Mouse (Mus musculus): Measurements from ENCODE around the gene Enah.

The Enah gene

GRCm38 (mm10) chr1:182028231-182029210 is 8.7 kb upstream of the Enah start:
- in situ Hi-C loops (cut with MboI, MseI) = no loop called here

DNA sequence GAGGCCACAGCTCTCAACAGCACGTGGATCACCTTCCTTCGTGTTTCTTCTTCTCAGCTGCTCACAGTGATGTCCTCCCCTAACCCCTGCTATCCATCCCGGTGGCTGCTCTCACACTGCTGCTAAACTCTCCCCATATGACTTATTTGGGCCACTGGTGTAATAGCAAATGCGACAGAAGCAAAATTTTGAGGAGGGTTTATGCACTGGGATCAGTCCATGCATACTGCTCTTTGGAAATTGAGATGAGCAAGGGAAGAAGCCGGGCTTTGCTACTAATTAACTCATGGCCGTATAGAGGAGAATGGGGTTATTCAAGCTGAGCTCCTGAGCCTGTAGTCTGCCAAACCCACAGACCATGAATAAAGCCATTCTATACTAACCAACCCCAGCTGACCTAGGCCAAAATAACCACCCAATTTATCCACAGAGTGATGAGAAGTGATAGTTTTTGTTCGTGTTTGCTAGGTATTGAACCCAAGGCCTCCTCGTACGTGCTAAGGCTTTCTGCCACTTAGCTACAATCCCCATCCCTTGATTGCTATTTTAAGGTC is 7.7 kb upstream of the Enah start:
- in situ Hi-C loops (cut with MboI, MseI) = no loop called here

GRCm38 (mm10) chr1:182026821-182027220 is 7.0 kb upstream of the Enah start:
- in situ Hi-C loops (cut with MboI, MseI) = no loop called here

DNA sequence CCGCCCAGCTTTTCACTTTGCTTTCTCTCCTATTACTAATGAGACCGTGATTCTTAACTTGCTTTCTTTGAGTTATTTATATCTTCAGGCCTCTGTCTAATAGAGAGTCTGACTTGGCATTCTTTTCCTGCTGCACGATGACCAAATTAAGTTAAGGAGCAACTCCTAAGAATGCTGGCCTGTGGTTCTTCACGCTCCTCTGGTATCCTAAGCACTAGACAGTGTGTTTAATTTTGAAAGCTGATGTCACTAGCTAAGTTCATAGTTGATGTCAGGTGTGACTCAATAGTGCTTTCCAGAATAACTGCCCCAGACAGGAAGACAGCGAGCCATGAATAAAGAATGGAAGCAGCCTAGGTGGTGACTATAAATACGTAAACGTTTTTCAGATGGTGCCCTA is 6.3 kb upstream of the Enah start:
- in situ Hi-C loops (cut with MboI, MseI) = no loop called here

GRCm38 (mm10) chr1:182021691-182022299 is 2.0 kb upstream of the Enah start:
- in situ Hi-C loops (cut with MboI, MseI) = loop anchor here in 1 of 2 experiments (5.0 kb wide), 1 partner anchor 101 kb away; the partner anchor contains the start of gene Srp9

GRCm38 (mm10) chr1:182020831-182021460 is 1.2 kb upstream of the Enah start:
- in situ Hi-C loops (cut with MboI, MseI) = loop anchor here in 1 of 2 experiments (5.0 kb wide), 1 partner anchor 101 kb away; the partner anchor contains the start of gene Srp9

- in situ Hi-C loops (cut with MboI, MseI) = no loop called here
Measured at GRCm38 (mm10) chr1:182019266-182019925, 394 bp downstream of the Enah start.

- in situ Hi-C loops (cut with MboI, MseI) = no loop called here
Measured at GRCm38 (mm10) chr1:182018397-182019265, 1.2 kb downstream of the Enah start.

GRCm38 (mm10) chr1:182005831-182006230 is 14.0 kb downstream of the Enah start:
- in situ Hi-C loops (cut with MboI, MseI) = no loop called here

- in situ Hi-C loops (cut with MboI, MseI) = no loop called here
Measured at GRCm38 (mm10) chr1:181998673-181999072, 21.1 kb downstream of the Enah start.

DNA sequence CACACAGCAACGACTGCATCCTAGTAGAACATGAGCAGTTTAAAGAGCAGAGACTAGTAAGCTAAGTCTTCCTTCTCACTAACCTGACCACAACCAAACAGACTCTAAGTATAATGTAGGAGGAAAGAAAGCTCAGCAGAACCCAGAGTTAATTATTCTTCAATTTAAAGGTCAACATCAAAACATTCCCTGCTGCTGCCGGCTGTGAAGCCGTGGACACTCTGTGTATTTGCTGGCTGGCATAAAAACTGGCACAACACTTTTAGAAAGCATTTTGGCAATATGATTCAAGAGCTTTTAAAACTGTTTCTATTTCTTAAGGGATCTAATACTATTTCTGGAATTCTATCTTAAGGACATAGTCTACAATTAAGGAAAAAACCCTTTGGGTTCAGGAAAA is 22.0 kb downstream of the Enah start:
- in situ Hi-C loops (cut with MboI, MseI) = no loop called here

DNA sequence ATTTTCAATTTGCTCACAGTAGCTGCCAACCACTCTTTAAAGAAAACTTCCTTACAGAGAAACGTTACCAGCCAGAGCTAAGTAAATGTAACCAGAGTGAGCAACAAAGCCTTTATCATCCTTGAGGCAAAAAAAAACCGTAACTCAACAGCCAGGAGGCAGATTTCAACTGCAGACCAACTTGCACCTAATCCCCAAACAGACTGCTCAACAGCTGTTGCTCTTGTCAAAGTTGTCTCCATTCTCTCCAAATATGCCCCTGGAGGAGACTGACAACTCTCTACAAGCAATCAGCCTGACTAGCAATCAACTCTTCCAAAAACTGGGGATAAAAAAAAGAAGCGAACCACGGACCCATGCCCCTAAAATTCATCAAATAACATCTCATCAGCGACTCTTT is 26.2 kb downstream of the Enah start:
- in situ Hi-C loops (cut with MboI, MseI) = no loop called here

DNA sequence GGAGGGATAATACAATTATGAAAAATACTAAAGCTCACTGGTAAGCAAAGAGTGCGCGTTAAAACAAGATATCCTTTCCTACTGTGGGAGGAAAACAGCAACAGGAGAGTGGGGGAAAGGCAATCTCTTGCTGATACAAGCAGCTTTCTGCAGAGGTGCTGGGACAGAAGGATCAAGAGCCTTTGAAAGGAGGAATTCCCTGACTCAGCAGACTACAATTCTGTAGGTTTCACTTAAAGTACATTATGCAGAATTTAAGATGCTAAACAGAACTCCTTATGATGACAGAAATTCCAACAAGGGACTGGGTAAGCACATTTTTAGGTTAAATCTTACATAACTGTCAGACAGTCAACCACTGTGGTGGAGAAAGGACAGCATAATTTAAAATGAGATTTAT is 31.4 kb downstream of the Enah start:
- in situ Hi-C loops (cut with MboI, MseI) = no loop called here

- in situ Hi-C loops (cut with MboI, MseI) = no loop called here
Measured at GRCm38 (mm10) chr1:181987226-181987625, 32.6 kb downstream of the Enah start.

GRCm38 (mm10) chr1:181985880-181986279 is 33.9 kb downstream of the Enah start:
- in situ Hi-C loops (cut with MboI, MseI) = no loop called here

DNA sequence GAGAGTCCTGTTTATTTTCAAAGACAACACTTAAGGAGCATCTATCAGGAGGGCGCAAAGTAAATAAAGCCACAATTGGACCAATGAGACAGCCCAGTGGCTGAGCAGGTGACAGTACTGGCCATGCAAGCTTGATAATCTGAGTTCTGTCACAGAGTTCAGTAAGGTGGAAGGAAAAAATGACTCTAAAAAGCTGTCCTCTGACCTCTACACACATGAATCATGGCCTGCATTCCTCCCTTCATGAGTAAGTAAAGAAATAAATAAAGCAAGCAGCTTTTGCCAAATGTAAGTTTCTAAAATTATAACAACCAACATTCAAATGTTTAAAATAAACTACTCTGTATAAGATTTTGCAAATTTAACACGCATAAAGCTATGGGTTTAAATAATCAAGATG is 35.0 kb downstream of the Enah start:
- in situ Hi-C loops (cut with MboI, MseI) = no loop called here

DNA sequence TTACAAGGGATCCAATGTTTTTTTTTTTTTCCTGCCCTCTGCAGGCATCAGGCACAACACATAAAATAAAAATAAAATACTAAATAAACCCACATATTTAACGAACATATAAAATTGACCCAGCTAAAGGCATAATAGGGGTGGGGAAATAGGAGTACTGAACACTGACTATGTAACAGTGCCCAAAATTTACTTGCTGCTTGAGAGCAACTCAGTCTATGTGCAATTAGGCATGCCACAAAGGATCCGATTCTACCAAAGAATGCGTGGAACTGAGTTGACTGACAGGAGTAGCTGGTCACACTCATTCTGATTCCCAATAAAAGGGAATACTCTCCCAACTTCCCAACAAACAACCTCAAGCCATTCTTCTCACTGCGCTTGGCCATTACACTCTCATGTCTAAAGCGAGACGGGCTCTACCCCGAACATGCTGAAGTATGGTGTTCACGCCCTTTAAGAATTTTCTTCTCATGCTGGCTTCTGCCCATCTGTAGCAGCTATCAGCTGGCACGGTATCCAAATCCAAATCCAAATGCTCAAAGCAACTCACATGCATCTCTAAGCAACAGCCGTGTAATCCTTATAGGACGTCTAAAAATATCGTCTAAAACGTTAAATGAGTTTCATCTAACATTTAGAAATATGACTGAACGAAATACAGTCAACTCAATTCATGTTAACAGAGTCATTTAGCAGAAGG is 39.6 kb downstream of the Enah start:
- in situ Hi-C loops (cut with MboI, MseI) = no loop called here

DNA sequence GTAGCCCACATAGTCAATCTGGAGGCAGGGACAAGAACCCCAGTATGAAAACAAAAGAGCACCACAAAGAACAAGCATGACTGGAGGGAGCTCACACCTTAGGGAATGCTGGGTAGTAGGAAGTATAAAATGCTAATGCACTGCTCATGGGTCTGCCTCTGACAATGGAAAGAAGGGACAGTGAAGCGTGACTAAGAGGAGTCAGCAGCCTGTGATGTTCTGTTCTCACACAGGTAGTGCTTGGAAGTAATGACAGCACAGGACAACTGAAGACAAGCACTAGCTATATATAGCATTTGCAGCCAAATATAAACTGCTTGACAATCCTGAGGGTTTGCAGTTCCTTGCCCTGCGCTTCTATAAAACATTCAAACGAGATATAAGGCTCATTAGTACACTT is 44.3 kb downstream of the Enah start:
- in situ Hi-C loops (cut with MboI, MseI) = no loop called here

GRCm38 (mm10) chr1:181974897-181975296 is 44.9 kb downstream of the Enah start:
- in situ Hi-C loops (cut with MboI, MseI) = no loop called here

GRCm38 (mm10) chr1:181965277-181965676 is 54.5 kb downstream of the Enah start:
- in situ Hi-C loops (cut with MboI, MseI) = no loop called here
